In genomic region chr15:93502703-93503102, GRCm38 (mm10) we compare ENCODE assay signal across 20 mouse cellular contexts.
DNase-seq lines count a peak whose midpoint lies in the region; ATAC-seq and TF ChIP-seq lines count a peak whose summit lies in the region.
"Had no signal": no experiment of that assay in that cellular context is flagged by ENCODE, and none has a peak within 500 bp of the region (broad histone marks: within the 10 kb centered on the region; RNA-seq: fewer than 3 reads in every experiment).

No protein-coding gene starts in this region.

- no peaks in the 10 kb centered on the region for H3K4me1 ChIP-seq in forebrain, postnatal 0 days (ENCODE audit: insufficient read depth)
- no peaks in the 10 kb centered on the region for H3K4me1 ChIP-seq in forebrain, embryonic 11.5 days (replicated peaks; ENCODE audit: control insufficient read depth, insufficient read depth, low read length)
- peaks cover 39% of the 10 kb centered on the region for H3K4me1 ChIP-seq in E14TG2a.4 (replicated peaks; ENCODE audit: low read depth, low read length)
- H3K4me1 ChIP-seq: embryonic facial prominence, embryonic 10.5 days; heart, embryonic 13.5 days; midbrain, embryonic 12.5 days had no signal

- no peak overlapping the region for H3K27ac ChIP-seq in forebrain, postnatal 0 days (ENCODE audit: low read depth, low read length)
- H3K27ac ChIP-seq in forebrain, embryonic 11.5 days (ENCODE audit: low read depth, low read length): no peak overlapping the region
- no peak overlapping the region for H3K27ac ChIP-seq in left cerebral cortex, adult 2 months
- H3K27ac ChIP-seq: embryonic facial prominence, embryonic 10.5 days; heart, embryonic 13.5 days; hindbrain, postnatal 0 days; macrophage; midbrain, embryonic 12.5 days had no signal

- 95% methylated on average over 9 of the region's 9 CpGs for WGBS in forebrain, postnatal 0 days
- WGBS in forebrain, embryonic 11.5 days: 91% methylated on average over 9 of the region's 9 CpGs

- no peak for ATAC-seq in forebrain, postnatal 0 days
- no peak for ATAC-seq in forebrain, embryonic 11.5 days (replicated peaks; ENCODE audit: low FRiP score)
- ATAC-seq in erythroblast, adult 5-6 weeks (replicated peaks; ENCODE audit: low FRiP score, poor library complexity, severe bottlenecking): 0 out of 2 replicates have a peak, but pooled peaks have one; percentile 31
- ATAC-seq: activated CD4-positive, CD25-positive, alpha-beta regulatory T cell, adult 4 months; hindbrain, postnatal 0 days had no signal

- no peak overlapping the region for H3K4me3 ChIP-seq in forebrain, postnatal 0 days (ENCODE audit: low read depth, low read length)
- H3K4me3 ChIP-seq in forebrain, embryonic 11.5 days (ENCODE audit: low read depth, low read length): no peak overlapping the region
- H3K4me3 ChIP-seq in left cerebral cortex, adult 2 months: no peak overlapping the region
- peak overlapping the region; percentile 70 for H3K4me3 ChIP-seq in E14TG2a.4 (replicated peaks; ENCODE audit: low read length)
- H3K4me3 ChIP-seq: embryonic facial prominence, embryonic 10.5 days; erythroblast, embryonic 14.5 days; heart, embryonic 13.5 days; midbrain, embryonic 12.5 days had no signal

- H3K9ac ChIP-seq in forebrain, postnatal 0 days: no peak overlapping the region
- no peak overlapping the region for H3K9ac ChIP-seq in forebrain, embryonic 11.5 days (ENCODE audit: low read length)
- H3K9ac ChIP-seq: heart, embryonic 13.5 days; midbrain, embryonic 12.5 days had no signal

- no peak for DNase-seq in forebrain, postnatal 0 days
- DNase-seq in forebrain, embryonic 11.5 days (ENCODE audit: low spot score): no peak
- DNase-seq in left cerebral cortex, adult 2 months (ENCODE audit: extremely low spot score in 1 of 2, low spot score in 2 of 2): no peak
- DNase-seq in left cerebral cortex, postnatal 25 days (ENCODE audit: low spot score in 2 of 2): no peak
- no peak for DNase-seq in urinary bladder, postnatal 10 days (ENCODE audit: low spot score)
- DNase-seq in gastrocnemius, postnatal 14 days: no peak
- DNase-seq: adrenal gland, postnatal 14 days; cerebellum, adult 18-20 months; cerebellum, postnatal 36 days; kidney, adult 9 months; thymus, postnatal 4 days had no signal

- intact Hi-C loops in left cerebral cortex, adult 2 months (cut with DNase I): no loop called here
- intact Hi-C loops in left cerebral cortex, postnatal 25 days (cut with DNase I): no loop called here
- intact Hi-C loops in gastrocnemius, postnatal 14 days (cut with DNase I; ENCODE audit: low total_unique reads): no loop called here

- no peaks in the 10 kb centered on the region for H3K9me3 ChIP-seq in forebrain, postnatal 0 days (ENCODE audit: low read length)
- H3K9me3 ChIP-seq in forebrain, embryonic 11.5 days (ENCODE audit: control insufficient read depth, low read length): no peaks in the 10 kb centered on the region; the same call in 1 of the 2 replicates
- 0 out of 2 replicates have a peak, but pooled peaks cover 5% of the 10 kb centered on the region for H3K9me3 ChIP-seq in E14TG2a.4 (ENCODE audit: low read length)
- H3K9me3 ChIP-seq: embryonic facial prominence, embryonic 10.5 days; midbrain, embryonic 12.5 days had no signal

- no peak overlapping the region for H3K4me2 ChIP-seq in forebrain, postnatal 0 days (ENCODE audit: low read depth)
- no peak overlapping the region for H3K4me2 ChIP-seq in forebrain, embryonic 11.5 days (ENCODE audit: low read depth, low read length, severe bottlenecking)
- H3K4me2 ChIP-seq: heart, embryonic 13.5 days; midbrain, embryonic 12.5 days had no signal

- H3K36me3 ChIP-seq in forebrain, postnatal 0 days (ENCODE audit: insufficient read depth): peaks cover 36% of the 10 kb centered on the region
- H3K36me3 ChIP-seq in forebrain, embryonic 11.5 days (ENCODE audit: control insufficient read depth, insufficient read depth, low read length): no peaks in the 10 kb centered on the region; the same call in 1 of the 2 replicates
- H3K36me3 ChIP-seq in E14TG2a.4 (ENCODE audit: insufficient read depth, low read length): no peaks in the 10 kb centered on the region

- no peaks in the 10 kb centered on the region for H3K27me3 ChIP-seq in forebrain, postnatal 0 days (ENCODE audit: insufficient read depth, low read length)
- no peaks in the 10 kb centered on the region for H3K27me3 ChIP-seq in forebrain, embryonic 11.5 days (ENCODE audit: control insufficient read depth, insufficient read depth, low read length)
- peaks cover 72% of the 10 kb centered on the region for H3K27me3 ChIP-seq in E14TG2a.4 (ENCODE audit: insufficient read depth, low read length)
- H3K27me3 ChIP-seq: heart, embryonic 13.5 days; midbrain, embryonic 12.5 days had no signal

- peak; percentile 11; the same call in 1 of the 2 replicates for TF ChIP-seq CTCF in forebrain, postnatal 0 days (IDR thresholded peaks at IDR 0.05; ENCODE audit: low read depth)
- peak; percentile 49 for TF ChIP-seq CTCF in left cerebral cortex, adult 2 months (IDR thresholded peaks at IDR 0.05)
- peak; percentile 62 for TF ChIP-seq CTCF in E14TG2a.4 (conservative IDR thresholded peaks at IDR 0.05; ENCODE audit: low read length)

Comparison
In these comparisons a context has a peak if more than half of its experiments do, and no peak if none do; other contexts are left out.
1. CTCF ChIP-seq: peak in every context shown above with its lines; median percentile 62 in E14TG2a.4; 49 in left cerebral cortex, adult 2 months; 11 in forebrain, postnatal 0 days.